Mouse (Mus musculus): ENCODE data around the gene Vmn1r14. TPM values are rescaled to one million over a fixed set of nuclear protein-coding genes. Genes with fewer than 3 reads are reported as not detected.
"Not testable (repeated sequence)": the region's sequence is repeated elsewhere in the genome, so short reads cannot be mapped to it uniquely, and the experiment has no call there.

The Vmn1r14 gene
- polyA plus RNA-seq (2015; fragmentation: Nextera tagmentation; extraction: Ambion mirVana): not detected in 2 replicates

- ATAC-seq (ENCODE audit: low FRiP score, low TSS enrichment): no peak
- 92% methylated on average over 3 of the region's 3 CpGs for WGBS
These were observed at the start of gene Vmn1r14 for GRCm38 (mm10) chr6:57231386-57231785. Vmn1r14 (plus strand) TSS chr6:57231686.

DNA sequence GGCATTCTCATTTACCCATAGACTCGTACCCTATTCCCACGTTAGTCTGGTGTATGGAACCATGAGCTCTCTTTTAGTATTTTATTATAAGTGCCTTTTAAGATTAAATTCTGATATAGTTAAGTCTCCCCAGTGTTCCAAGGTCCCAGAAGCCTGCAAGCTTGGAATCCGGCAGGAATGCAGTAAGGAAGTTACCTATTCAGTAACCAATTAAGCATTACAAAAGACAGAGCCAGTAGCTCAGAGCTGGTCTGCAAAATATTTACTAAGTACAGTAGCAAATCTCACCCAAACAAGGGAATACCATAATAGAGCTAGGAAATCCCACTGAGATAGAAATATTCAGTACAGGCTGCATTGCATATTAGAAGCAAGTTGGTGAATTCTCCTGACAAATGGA, 41.5 kb upstream of the Vmn1r14 start:
- H3K4me3 ChIP-seq (ENCODE audit: low read length); H3K27me3 ChIP-seq (ENCODE audit: insufficient read depth, low read length); H3K4me1 ChIP-seq (ENCODE audit: insufficient read depth, low read length); H3K9ac ChIP-seq (replicated peaks; ENCODE audit: low read length); ATAC-seq (ENCODE audit: low FRiP score, low TSS enrichment); H3K4me2 ChIP-seq (replicated peaks; ENCODE audit: low read depth, low read length); H3K9me3 ChIP-seq (ENCODE audit: low read length); H3K36me3 ChIP-seq (ENCODE audit: insufficient read depth, low read length): not testable (repeated sequence)
- 48% methylated on average over 3 of the region's 3 CpGs for WGBS
- peak overlapping the region; percentile 68; the same call in 1 of the 2 replicates for H3K27ac ChIP-seq (ENCODE audit: low read length)

More at GRCm38 (mm10) chr6:57231386-57231785, at the start of gene Vmn1r14:
- no peak within 1 kb of the TSS for H3K9ac ChIP-seq (replicated peaks; ENCODE audit: low read length)
- no peaks in the 10 kb centered on the region for H3K36me3 ChIP-seq (ENCODE audit: insufficient read depth, low read length)
- H3K9me3 ChIP-seq (ENCODE audit: low read length): no peaks in the 10 kb centered on the region
- H3K27ac ChIP-seq (ENCODE audit: low read length): no peak within 1 kb of the TSS
- H3K27me3 ChIP-seq (ENCODE audit: insufficient read depth, low read length): no peaks in the 10 kb centered on the region
- H3K4me1 ChIP-seq (ENCODE audit: insufficient read depth, low read length): no peaks in the 10 kb centered on the region
- H3K4me3 ChIP-seq (ENCODE audit: low read length): no peak within 1 kb of the TSS
- no peak within 1 kb of the TSS for H3K4me2 ChIP-seq (replicated peaks; ENCODE audit: low read depth, low read length)

- H3K4me3 ChIP-seq (ENCODE audit: low read length); H3K27ac ChIP-seq (ENCODE audit: low read length); H3K4me1 ChIP-seq (ENCODE audit: insufficient read depth, low read length); H3K4me2 ChIP-seq (replicated peaks; ENCODE audit: low read depth, low read length); H3K27me3 ChIP-seq (ENCODE audit: insufficient read depth, low read length); H3K9me3 ChIP-seq (ENCODE audit: low read length); H3K9ac ChIP-seq (replicated peaks; ENCODE audit: low read length); H3K36me3 ChIP-seq (ENCODE audit: insufficient read depth, low read length); ATAC-seq (ENCODE audit: low FRiP score, low TSS enrichment): not testable (repeated sequence)
- WGBS: 95% methylated on average over 1 of the region's 1 CpGs
These were observed 28.5 kb upstream of the Vmn1r14 start, which contains the start of gene Vmn1r13 for GRCm38 (mm10) chr6:57202990-57203389. Vmn1r13 (plus strand) TSS chr6:57203290.

GRCm38 (mm10) chr6:57257652-57258051, 26.2 kb downstream of the Vmn1r14 start, which contains the start of gene Vmn1r15:
Vmn1r15 (plus strand) TSS chr6:57257952.
- H3K9me3 ChIP-seq (ENCODE audit: low read length): no peaks in the 10 kb centered on the region
- H3K4me3 ChIP-seq (ENCODE audit: low read length): no peak within 1 kb of the TSS
- ATAC-seq (ENCODE audit: low FRiP score, low TSS enrichment): no peak
- no peak within 1 kb of the TSS for H3K27ac ChIP-seq (ENCODE audit: low read length)
- no peak within 1 kb of the TSS for H3K4me2 ChIP-seq (replicated peaks; ENCODE audit: low read depth, low read length)
- no peaks in the 10 kb centered on the region for H3K27me3 ChIP-seq (ENCODE audit: insufficient read depth, low read length)
- H3K9ac ChIP-seq (replicated peaks; ENCODE audit: low read length): no peak within 1 kb of the TSS
- 76% methylated on average over 1 of the region's 1 CpGs for WGBS
- no peaks in the 10 kb centered on the region for H3K4me1 ChIP-seq (ENCODE audit: insufficient read depth, low read length)
- H3K36me3 ChIP-seq (ENCODE audit: insufficient read depth, low read length): no peaks in the 10 kb centered on the region

DNA sequence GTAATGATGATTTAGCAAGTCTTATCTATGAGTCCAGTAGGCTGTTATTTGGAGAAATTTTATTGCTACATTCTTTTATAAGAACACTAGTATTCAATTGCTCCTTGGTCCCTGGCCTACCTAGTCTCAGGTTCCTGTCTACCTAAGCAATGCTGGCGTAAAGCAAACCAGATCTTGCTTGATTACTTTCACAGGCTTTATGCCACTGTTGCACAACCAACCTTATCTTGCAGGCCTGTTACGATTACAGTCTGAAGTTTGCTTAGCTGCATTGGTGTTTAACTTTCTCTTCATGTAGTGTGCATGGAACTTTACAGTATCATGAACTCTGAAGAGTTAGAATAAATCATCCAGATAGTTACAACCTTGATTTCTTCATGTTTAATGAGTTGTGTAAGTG, 29.5 kb downstream of the Vmn1r14 start:
- no peak for ATAC-seq (ENCODE audit: low FRiP score, low TSS enrichment)
- 82% methylated on average over 2 of the region's 2 CpGs for WGBS

DNA sequence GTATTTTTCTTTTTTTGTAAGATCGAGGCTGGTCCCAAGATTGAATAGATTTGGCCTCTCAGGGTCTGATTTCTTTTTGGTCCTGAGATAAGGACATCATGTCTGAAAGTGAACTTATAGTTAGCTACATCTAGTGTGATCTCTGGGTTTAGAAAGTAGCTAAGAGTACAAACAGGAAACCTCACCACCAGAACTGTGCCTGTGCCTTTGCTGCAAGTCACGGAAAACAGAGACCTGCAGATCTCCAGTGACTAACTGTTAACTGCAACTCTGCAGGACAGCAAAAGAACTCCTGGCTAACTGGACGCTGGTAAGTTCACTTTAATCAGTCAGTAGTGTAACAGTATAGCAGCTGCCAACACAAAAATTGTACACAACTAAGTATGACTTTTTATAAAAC, 40.4 kb downstream of the Vmn1r14 start:
- ATAC-seq (ENCODE audit: low FRiP score, low TSS enrichment): no peak
- H3K4me1 ChIP-seq (ENCODE audit: insufficient read depth, low read length): no peaks in the 10 kb centered on the region
- 75% methylated on average over 3 of the region's 3 CpGs for WGBS
- H3K27ac ChIP-seq (ENCODE audit: low read length): no peak overlapping the region
- no peak overlapping the region for H3K9ac ChIP-seq (replicated peaks; ENCODE audit: low read length)
- no peak overlapping the region for H3K4me2 ChIP-seq (replicated peaks; ENCODE audit: low read depth, low read length)
- H3K27me3 ChIP-seq (ENCODE audit: insufficient read depth, low read length): no peaks in the 10 kb centered on the region
- H3K36me3 ChIP-seq (ENCODE audit: insufficient read depth, low read length): no peaks in the 10 kb centered on the region
- no peaks in the 10 kb centered on the region for H3K9me3 ChIP-seq (ENCODE audit: low read length)
- no peak overlapping the region for H3K4me3 ChIP-seq (ENCODE audit: low read length)

More for the DNA sequence above, 29.5 kb downstream of the Vmn1r14 start:
- no peak overlapping the region for H3K27ac ChIP-seq (ENCODE audit: low read length)
- H3K27me3 ChIP-seq (ENCODE audit: insufficient read depth, low read length): no peaks in the 10 kb centered on the region
- no peaks in the 10 kb centered on the region for H3K36me3 ChIP-seq (ENCODE audit: insufficient read depth, low read length)
- no peak overlapping the region for H3K4me2 ChIP-seq (replicated peaks; ENCODE audit: low read depth, low read length)
- no peak overlapping the region for H3K4me3 ChIP-seq (ENCODE audit: low read length)
- H3K9ac ChIP-seq (replicated peaks; ENCODE audit: low read length): no peak overlapping the region
- no peaks in the 10 kb centered on the region for H3K4me1 ChIP-seq (ENCODE audit: insufficient read depth, low read length)
- H3K9me3 ChIP-seq (ENCODE audit: low read length): no peaks in the 10 kb centered on the region

GRCm38 (mm10) chr6:57272517-57272916, 41.0 kb downstream of the Vmn1r14 start:
- Histone ChIP-seq H3K4me2 (replicated peaks; ENCODE audit: low read depth, low read length) (no peak overlapping the region), H3K4me1 (ENCODE audit: insufficient read depth, low read length) (no peaks in the 10 kb centered on the region), H3K9me3 (ENCODE audit: low read length) (no peaks in the 10 kb centered on the region), H3K4me3 (ENCODE audit: low read length) (no peak overlapping the region), H3K27ac (ENCODE audit: low read length) (no peak overlapping the region), H3K27me3 (ENCODE audit: insufficient read depth, low read length) (no peaks in the 10 kb centered on the region), H3K36me3 (ENCODE audit: insufficient read depth, low read length) (no peaks in the 10 kb centered on the region), H3K9ac (replicated peaks; ENCODE audit: low read length) (no peak overlapping the region)
- ATAC-seq (ENCODE audit: low FRiP score, low TSS enrichment): no peak

- ATAC-seq (ENCODE audit: low FRiP score, low TSS enrichment): no peak
- H3K27me3 ChIP-seq (ENCODE audit: insufficient read depth, low read length): no peaks in the 10 kb centered on the region
- no peak overlapping the region for H3K9ac ChIP-seq (replicated peaks; ENCODE audit: low read length)
- H3K36me3 ChIP-seq (ENCODE audit: insufficient read depth, low read length): no peaks in the 10 kb centered on the region
- no peak overlapping the region for H3K4me2 ChIP-seq (replicated peaks; ENCODE audit: low read depth, low read length)
- H3K9me3 ChIP-seq (ENCODE audit: low read length): no peaks in the 10 kb centered on the region
- H3K27ac ChIP-seq (ENCODE audit: low read length): no peak overlapping the region
- no peak overlapping the region for H3K4me3 ChIP-seq (ENCODE audit: low read length)
- no peaks in the 10 kb centered on the region for H3K4me1 ChIP-seq (ENCODE audit: insufficient read depth, low read length)
These were observed 47.5 kb downstream of the Vmn1r14 start for GRCm38 (mm10) chr6:57278952-57279351.

Other genes with a start within 250 kb of the Vmn1r14 start
- gene Vmn1r6, start 234.4 kb upstream of the Vmn1r14 start, polyA plus RNA-seq (2015; fragmentation: Nextera tagmentation; extraction: Ambion mirVana): not detected in 2 replicates
- gene Vmn1r7, start 206.4 kb upstream of the Vmn1r14 start, polyA plus RNA-seq (2015; fragmentation: Nextera tagmentation; extraction: Ambion mirVana): not detected in 2 replicates
- gene Vmn1r8, start 199.4 kb upstream of the Vmn1r14 start, polyA plus RNA-seq (2015; fragmentation: Nextera tagmentation; extraction: Ambion mirVana): not detected in 2 replicates
- not detected in 2 replicates for gene Vmn1r9, start 164.9 kb upstream of the Vmn1r14 start, polyA plus RNA-seq (2015; fragmentation: Nextera tagmentation; extraction: Ambion mirVana)
- not detected in 2 replicates for gene Vmn1r10, start 122.2 kb upstream of the Vmn1r14 start, polyA plus RNA-seq (2015; fragmentation: Nextera tagmentation; extraction: Ambion mirVana)
- not detected in 2 replicates for gene Vmn1r11, start 98.2 kb upstream of the Vmn1r14 start, polyA plus RNA-seq (2015; fragmentation: Nextera tagmentation; extraction: Ambion mirVana)
- not detected in 2 replicates for gene Vmn1r12, start 74.8 kb upstream of the Vmn1r14 start, polyA plus RNA-seq (2015; fragmentation: Nextera tagmentation; extraction: Ambion mirVana)
- not detected in 2 replicates for gene Vmn1r13, start 28.4 kb upstream of the Vmn1r14 start, polyA plus RNA-seq (2015; fragmentation: Nextera tagmentation; extraction: Ambion mirVana)
- gene Vmn1r15, start 26.3 kb downstream of the Vmn1r14 start, polyA plus RNA-seq (2015; fragmentation: Nextera tagmentation; extraction: Ambion mirVana): not detected in 2 replicates
- gene Vmn1r16, start 97.8 kb downstream of the Vmn1r14 start, polyA plus RNA-seq (2015; fragmentation: Nextera tagmentation; extraction: Ambion mirVana): not detected in 2 replicates
- gene Vmn1r17, start 132.0 kb downstream of the Vmn1r14 start, polyA plus RNA-seq (2015; fragmentation: Nextera tagmentation; extraction: Ambion mirVana): not detected in 2 replicates
- gene Vmn1r18, start 164.1 kb downstream of the Vmn1r14 start, polyA plus RNA-seq (2015; fragmentation: Nextera tagmentation; extraction: Ambion mirVana): not detected in 2 replicates
- not detected in 2 replicates for gene Vmn1r19, start 172.1 kb downstream of the Vmn1r14 start, polyA plus RNA-seq (2015; fragmentation: Nextera tagmentation; extraction: Ambion mirVana)
- gene Vmn1r20, start 197.2 kb downstream of the Vmn1r14 start, polyA plus RNA-seq (2015; fragmentation: Nextera tagmentation; extraction: Ambion mirVana): not detected in 2 replicates